Mouse (Mus musculus): ENCODE results near the gene Rpap1. TPM values are rescaled to one million over a fixed set of nuclear protein-coding genes. Genes with fewer than 3 reads are reported as not detected.

The Rpap1 gene
- 10 to 100 TPM; 14.4 to 16.7 TPM for total RNA-seq (2021)
- long read RNA-seq, experiment 1, full-length matches to known transcripts, result 16 of 37 reads
- long read RNA-seq, experiment 1, partial matches to known transcripts, result 10 of 37 reads
- long read RNA-seq, experiment 1, other reads (novel, unspliced or antisense), result 11 of 37 reads
- long read RNA-seq, experiment 2, full-length matches to known transcripts, result 16 of 29 reads
- long read RNA-seq, experiment 2, partial matches to known transcripts, result 7 of 29 reads
- long read RNA-seq, experiment 2, other reads (novel, unspliced or antisense), result 6 of 29 reads

GRCm38 (mm10) chr2:119787206-119787883 lies at the start of gene Rpap1:
Rpap1 (minus strand) TSS chr2:119787537.
- Histone ChIP-seq H3K4me3 (peak within 1 kb of the TSS; percentile 88), H3K27ac (peak within 1 kb of the TSS; percentile 87)
- DNase-seq, result peak; percentile 87
- intact Hi-C loops (cut with DNase I), result no loop called here
- no peak for TF ChIP-seq CTCF (IDR thresholded peaks at IDR 0.05)

DNA sequence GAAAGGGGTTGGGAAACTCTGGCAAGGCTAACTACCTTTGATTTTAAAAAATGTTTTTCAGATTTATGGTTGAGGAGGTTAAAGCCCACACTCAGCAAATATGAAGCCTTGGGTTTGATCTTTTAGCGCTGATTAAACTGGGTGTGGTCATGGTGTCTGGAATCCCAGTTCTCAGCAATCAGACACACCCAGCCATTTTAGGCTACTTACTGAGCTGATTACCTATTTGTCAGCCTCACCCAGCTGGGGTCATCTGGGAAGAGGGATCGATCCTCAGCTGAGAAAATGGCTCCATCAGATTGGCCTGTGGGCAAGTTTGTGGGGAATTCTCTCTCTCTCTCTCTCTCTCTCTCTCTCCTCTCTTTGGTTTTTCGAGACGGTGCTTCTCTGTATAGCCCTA lies 46.9 kb upstream of the Rpap1 start:
- intact Hi-C loops (cut with DNase I), result no loop called here
- H3K4me3 ChIP-seq, result no peak overlapping the region
- TF ChIP-seq CTCF (IDR thresholded peaks at IDR 0.05), result no peak
- DNase-seq, result no peak
- H3K27ac ChIP-seq, result no peak overlapping the region

DNA sequence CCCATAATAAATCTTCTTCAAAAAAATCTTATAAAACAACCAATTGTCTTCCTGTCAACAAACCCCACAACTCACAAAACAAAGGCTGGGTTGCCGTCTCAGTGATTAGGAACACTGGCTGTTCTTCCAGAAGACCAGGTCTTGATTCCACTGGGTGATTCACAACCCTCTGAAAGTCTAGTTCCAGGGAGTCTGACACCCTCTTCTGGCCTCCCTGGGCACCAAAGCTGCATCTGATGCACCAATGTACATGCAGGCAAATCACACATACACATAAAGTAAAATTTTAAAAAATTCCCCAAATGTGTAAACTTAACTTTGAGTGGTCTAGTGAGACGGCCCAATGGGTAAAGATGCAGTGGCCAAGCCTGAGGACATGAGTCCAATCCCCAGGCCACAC lies 43.2 kb upstream of the Rpap1 start:
- intact Hi-C loops (cut with DNase I), result no loop called here
- peak; percentile 23; the same call in 1 of the 2 replicates for TF ChIP-seq CTCF (IDR thresholded peaks at IDR 0.05)
- Histone ChIP-seq H3K4me3 (no peak overlapping the region), H3K27ac (no peak overlapping the region)
- no peak for DNase-seq

DNA sequence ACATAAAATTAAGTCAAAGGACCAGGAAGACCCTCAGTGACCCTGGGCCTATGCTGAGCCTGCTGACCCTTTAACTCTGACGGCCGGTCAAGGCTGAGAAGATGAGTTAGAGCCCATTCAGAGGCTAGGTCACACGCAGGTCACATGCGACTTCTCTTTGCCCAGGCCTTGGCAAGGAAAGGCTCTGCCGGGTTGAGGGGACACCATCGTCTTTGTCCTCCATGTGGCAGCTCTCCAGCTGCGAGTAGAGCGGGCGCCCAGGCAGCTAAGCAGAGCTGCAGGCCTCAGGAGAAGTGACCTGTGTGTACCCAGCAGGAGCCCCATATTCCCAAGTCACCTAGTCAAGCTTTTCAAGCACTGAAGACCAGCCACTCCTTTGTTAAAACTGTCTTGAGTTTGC lies 33.8 kb upstream of the Rpap1 start:
- TF ChIP-seq CTCF (IDR thresholded peaks at IDR 0.05), result no peak
- H3K27ac ChIP-seq, result no peak overlapping the region
- DNase-seq, result no peak
- intact Hi-C loops (cut with DNase I), result no loop called here
- no peak overlapping the region for H3K4me3 ChIP-seq

GRCm38 (mm10) chr2:119818668-119819272 lies 31.4 kb upstream of the Rpap1 start:
- intact Hi-C loops (cut with DNase I), result no loop called here
- TF ChIP-seq CTCF (IDR thresholded peaks at IDR 0.05), result no peak
- Histone ChIP-seq H3K4me3 (no peak overlapping the region), H3K27ac (no peak overlapping the region)
- DNase-seq, result no peak

DNA sequence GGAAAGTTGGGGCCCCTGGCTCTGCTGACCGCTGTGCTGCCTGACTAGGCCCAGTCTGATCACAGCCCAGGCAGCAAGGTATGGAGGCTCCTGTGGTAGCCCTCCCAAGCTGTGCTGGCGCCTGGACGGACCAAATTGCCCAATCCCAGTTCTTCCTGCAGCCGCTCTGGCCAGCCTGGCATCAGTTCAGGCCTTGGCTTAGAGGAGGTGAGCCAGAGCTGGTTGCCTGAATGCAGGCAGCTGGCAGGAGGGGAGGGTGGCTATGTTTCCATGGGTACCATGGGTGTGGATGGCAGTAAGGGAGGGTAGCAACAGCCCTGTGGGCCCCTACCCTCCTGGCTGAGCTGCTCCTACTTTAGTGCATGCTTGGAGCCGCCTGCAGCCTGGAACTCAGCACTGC lies 29.7 kb upstream of the Rpap1 start:
- DNase-seq, result peak; percentile 67
- Histone ChIP-seq H3K4me3 (no peak overlapping the region), H3K27ac (no peak overlapping the region)
- TF ChIP-seq CTCF (IDR thresholded peaks at IDR 0.05), result no peak
- intact Hi-C loops (cut with DNase I), result no loop called here

DNA sequence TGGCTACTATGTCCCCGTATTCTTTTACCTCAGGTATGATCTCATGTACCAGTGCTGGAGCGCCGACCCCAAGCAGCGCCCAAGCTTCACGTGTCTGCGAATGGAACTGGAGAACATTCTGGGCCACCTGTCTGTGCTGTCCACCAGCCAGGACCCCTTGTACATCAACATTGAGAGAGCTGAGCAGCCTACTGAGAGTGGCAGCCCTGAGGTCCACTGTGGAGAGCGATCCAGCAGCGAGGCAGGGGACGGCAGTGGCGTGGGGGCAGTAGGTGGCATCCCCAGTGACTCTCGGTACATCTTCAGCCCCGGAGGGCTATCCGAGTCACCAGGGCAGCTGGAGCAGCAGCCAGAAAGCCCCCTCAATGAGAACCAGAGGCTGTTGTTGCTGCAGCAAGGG lies 29.3 kb upstream of the Rpap1 start:
- H3K4me3 ChIP-seq, result no peak overlapping the region
- intact Hi-C loops (cut with DNase I), result no loop called here
- H3K27ac ChIP-seq, result no peak overlapping the region
- no peak for TF ChIP-seq CTCF (IDR thresholded peaks at IDR 0.05)
- no peak for DNase-seq

DNA sequence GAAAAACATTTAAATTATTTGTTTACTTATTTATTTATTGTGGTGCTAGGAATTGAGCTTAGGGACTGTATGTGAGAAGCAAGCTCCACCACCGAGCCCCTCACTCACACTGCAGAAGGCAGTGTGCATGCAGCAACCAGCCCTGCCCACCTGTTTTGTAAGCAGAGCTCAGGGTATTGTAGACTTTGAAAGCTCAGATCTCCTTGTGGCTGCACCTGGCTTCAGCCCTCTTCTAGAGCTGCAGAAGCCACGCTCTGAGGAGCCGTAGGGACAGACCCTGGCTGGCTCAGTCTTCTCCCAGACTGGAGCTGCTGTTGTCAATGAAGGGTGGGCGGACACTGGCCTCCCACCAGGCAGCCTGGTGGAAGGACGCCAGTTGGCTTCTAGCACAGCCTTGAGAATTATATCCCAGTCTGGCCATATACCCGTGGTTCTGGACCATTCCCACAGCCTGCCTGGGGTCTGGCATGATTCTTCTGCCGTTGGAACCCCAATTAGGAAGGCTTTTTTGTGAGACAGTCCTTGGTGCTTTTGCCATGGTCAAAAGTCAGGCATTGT lies 27.1 kb upstream of the Rpap1 start:
- no peak overlapping the region for H3K4me3 ChIP-seq
- H3K27ac ChIP-seq, result no peak overlapping the region
- intact Hi-C loops (cut with DNase I), result no loop called here
- no peak for TF ChIP-seq CTCF (IDR thresholded peaks at IDR 0.05)
- DNase-seq, result no peak

GRCm38 (mm10) chr2:119811490-119812146 lies 24.3 kb upstream of the Rpap1 start:
- Histone ChIP-seq H3K4me3 (no peak overlapping the region), H3K27ac (no peak overlapping the region)
- intact Hi-C loops (cut with DNase I), result no loop called here
- no peak for DNase-seq
- TF ChIP-seq CTCF (IDR thresholded peaks at IDR 0.05), result no peak

DNA sequence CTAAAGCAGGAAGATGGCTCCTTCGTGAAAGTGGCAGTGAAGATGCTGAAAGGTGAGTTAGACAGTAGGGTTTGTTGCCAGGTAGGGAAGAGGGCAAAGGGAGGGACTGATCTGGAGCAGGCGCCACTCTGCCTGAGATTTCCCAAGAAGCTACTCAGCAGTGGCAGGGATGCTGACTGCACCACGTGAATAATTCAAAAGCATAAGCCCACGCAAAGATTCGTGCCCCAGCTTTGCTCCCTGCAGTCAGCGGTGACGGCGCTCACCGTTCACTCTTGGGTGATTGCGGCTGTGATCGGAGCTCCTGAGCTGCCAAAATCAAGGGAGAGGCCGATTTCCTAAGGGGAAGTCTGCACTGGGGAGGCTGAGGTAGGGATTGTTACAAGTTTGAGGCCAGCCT lies 23.6 kb upstream of the Rpap1 start:
- H3K4me3 ChIP-seq, result no peak overlapping the region
- no peak for DNase-seq
- H3K27ac ChIP-seq, result no peak overlapping the region
- no peak for TF ChIP-seq CTCF (IDR thresholded peaks at IDR 0.05)
- intact Hi-C loops (cut with DNase I), result no loop called here

DNA sequence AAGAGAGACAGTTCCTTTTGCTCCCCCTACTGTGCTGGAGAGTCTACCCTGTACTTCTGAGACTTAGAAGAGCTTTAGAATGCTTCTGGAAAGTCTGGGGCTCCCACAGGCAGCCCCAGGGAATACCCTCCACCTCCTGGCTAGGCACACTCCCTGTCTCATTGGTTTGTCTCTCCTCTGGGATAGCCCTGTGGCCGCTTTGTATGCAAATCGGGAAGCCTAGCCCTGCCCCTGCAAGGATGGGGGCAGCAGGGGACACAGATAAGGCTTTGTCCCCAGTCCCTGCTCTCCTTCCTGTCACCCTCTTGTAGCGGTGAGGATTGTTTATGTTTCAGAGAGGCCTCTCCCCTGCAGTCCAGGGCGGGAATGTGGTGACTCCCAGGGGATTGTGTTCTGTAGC lies 21.5 kb upstream of the Rpap1 start:
- intact Hi-C loops (cut with DNase I), result no loop called here
- no peak for DNase-seq
- H3K4me3 ChIP-seq, result no peak overlapping the region
- no peak overlapping the region for H3K27ac ChIP-seq
- no peak for TF ChIP-seq CTCF (IDR thresholded peaks at IDR 0.05)

DNA sequence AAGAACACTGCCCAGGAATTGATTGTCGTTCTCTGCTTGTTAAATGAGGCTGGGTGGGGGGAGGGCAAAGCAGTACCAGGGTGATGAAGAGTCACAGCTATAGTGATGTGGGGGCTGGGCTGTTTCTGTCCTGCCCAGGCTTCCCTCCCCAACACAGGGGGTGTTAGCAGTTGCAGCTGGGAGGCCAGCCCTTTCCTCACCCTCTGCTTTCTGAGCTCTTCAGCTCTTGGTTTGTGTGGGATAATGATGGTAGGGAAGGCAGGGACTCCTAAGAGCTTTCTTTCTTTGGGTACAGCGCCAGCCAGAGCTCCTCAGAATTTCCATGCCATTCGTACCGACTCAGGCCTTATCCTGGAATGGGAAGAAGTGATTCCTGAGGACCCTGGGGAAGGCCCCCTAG lies 21.1 kb upstream of the Rpap1 start:
- no peak overlapping the region for H3K27ac ChIP-seq
- DNase-seq, result no peak
- intact Hi-C loops (cut with DNase I), result no loop called here
- no peak for TF ChIP-seq CTCF (IDR thresholded peaks at IDR 0.05)
- no peak overlapping the region for H3K4me3 ChIP-seq

DNA sequence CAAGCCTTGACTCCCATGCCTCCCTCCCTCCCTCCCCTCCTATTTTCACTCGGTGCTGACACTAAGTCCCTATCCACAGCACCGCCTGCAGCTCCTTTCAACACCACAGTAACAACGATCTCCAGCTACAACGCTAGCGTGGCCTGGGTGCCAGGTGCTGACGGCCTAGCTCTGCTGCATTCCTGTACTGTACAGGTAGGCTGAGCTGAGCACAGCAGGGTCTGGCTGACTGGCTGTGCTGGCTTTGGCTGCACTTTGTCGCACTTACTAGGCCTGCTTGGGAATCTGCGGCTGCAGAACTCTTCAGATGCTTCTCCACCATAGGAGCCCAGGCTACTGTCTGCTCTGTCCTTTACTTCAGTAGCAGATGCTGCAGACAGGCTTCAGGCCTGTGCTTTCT lies 18.2 kb upstream of the Rpap1 start:
- intact Hi-C loops (cut with DNase I), result no loop called here
- DNase-seq, result no peak
- TF ChIP-seq CTCF (IDR thresholded peaks at IDR 0.05), result no peak
- no peak overlapping the region for H3K27ac ChIP-seq
- no peak overlapping the region for H3K4me3 ChIP-seq
